Mouse (Mus musculus) bone marrow, adult 2 months (tissue): ENCODE data around the gene Mlana.

Experiments
- CTCF ChIP-seq: fragments of 200-500 bp; IDR thresholded peaks from 2 replicates; pipeline ENCODE4 v1.5.1; 2011; ENCODE audit warnings: low read length, control low read depth; ENCODE audit not compliant: control insufficient read depth, insufficient read depth
- POLR2A ChIP-seq: fragments of 200-500 bp; IDR thresholded peaks from 2 replicates; pipeline ENCODE4 v1.6.1; 2011; ENCODE audit warnings: low read depth, mild to moderate bottlenecking, control low read depth, low read length, borderline replicate concordance; ENCODE audit not compliant: control insufficient read depth

DNA sequence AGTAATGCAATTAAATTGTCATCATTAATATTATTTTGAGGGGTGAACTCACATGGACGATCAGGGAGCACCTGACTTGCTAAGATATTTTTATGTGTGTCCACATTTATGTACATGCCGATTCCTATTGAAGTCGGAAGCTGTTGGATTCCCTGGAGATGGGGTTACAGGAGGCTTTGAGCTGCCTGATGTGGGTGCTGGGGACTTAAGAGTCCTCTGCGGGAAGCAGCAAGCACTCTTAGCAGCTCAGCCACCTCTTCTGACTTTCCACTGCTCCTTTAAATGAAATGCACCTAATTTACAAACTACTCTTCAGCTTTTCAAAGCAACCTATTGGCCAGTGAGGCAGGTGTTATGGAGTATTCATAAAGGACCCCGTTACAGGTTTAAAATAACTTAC is 10.8 kb downstream of the Mlana start:
- TF ChIP-seq POLR2A (no peak), CTCF (no peak)
